Mouse (Mus musculus) MEL (cell line): Measurements from ENCODE around the gene Fgf11.

Source experiments
- CTCF ChIP-seq, 3 experiments: IDR thresholded peaks in 2 of 3; conservative IDR thresholded peaks in 1 of 3; 2 replicates each; pipeline ENCODE4 v1.5.1; 2011 to 2012; ENCODE audit warnings: low read length in 3 of 3, low read depth in 2 of 3, mild to moderate bottlenecking in 2 of 3, improper control_type of control experiment in 1 of 3, inconsistent platforms in 1 of 3, mixed read lengths in 1 of 3, moderate library complexity in 1 of 3; ENCODE audit not compliant: control insufficient read depth in 1 of 3, insufficient read depth in 1 of 3, poor library complexity in 1 of 3, severe bottlenecking in 1 of 3
- GABPA ChIP-seq: IDR thresholded peaks from 2 replicates; pipeline ENCODE4 v1.6.1; 2012; ENCODE audit warnings: low read depth, mild to moderate bottlenecking, inconsistent platforms, low read length, improper control_type of control experiment, moderate library complexity
- GATA1 ChIP-seq: IDR thresholded peaks from 2 replicates; pipeline ENCODE4 v1.6.1; 2011; ENCODE audit warnings: low read depth, low read length, improper control_type of control experiment
- JUND ChIP-seq: IDR thresholded peaks from 2 replicates; pipeline ENCODE4 v1.6.1; 2011; ENCODE audit warnings: low read depth, mild to moderate bottlenecking, improper control_type of control experiment, low read length
- POLR2A ChIP-seq, 2 experiments: IDR thresholded peaks; 2 replicates each; pipeline ENCODE4 v1.6.1; 2011 to 2012; ENCODE audit warnings: low read length in 2 of 2, mild to moderate bottlenecking in 2 of 2, control low read depth in 1 of 2, improper control_type of control experiment in 1 of 2, low read depth in 1 of 2, moderate library complexity in 1 of 2; ENCODE audit not compliant: control insufficient read depth in 1 of 2, insufficient read depth in 1 of 2, poor library complexity in 1 of 2
- RAD21 ChIP-seq: IDR thresholded peaks from 2 replicates; pipeline ENCODE4 v1.6.1; 2011; ENCODE audit warnings: mild to moderate bottlenecking, low read depth, low read length, improper control_type of control experiment
- SIN3A ChIP-seq: IDR thresholded peaks from 2 replicates; pipeline ENCODE4 v1.6.1; 2012; ENCODE audit warnings: low read length, improper control_type of control experiment, inconsistent platforms

DNA sequence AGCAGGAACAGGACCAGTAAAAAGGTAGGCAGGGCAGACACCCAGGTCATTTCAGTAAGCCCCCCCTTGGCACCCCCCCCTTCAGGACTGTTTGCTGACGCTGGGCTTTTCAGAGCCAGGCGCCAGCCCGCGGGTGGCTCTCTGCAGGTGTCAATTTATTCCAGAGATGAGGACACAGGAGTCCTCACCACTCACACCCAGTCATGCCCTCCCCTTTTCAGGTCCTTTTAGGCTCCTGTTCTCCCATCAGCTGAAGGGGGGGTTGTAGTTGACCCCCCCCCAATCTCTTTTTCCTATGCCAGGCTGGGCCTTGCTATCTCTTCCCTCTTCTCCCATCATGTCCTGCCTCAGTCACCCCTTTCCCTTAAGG, 34.3 kb upstream of the Fgf11 start:
- no peak for TF ChIP-seq RAD21
- no peak for TF ChIP-seq CTCF (IDR thresholded peaks at IDR 0.05 in 2 of 3, conservative IDR thresholded peaks at IDR 0.05 in 1 of 3; ENCODE audit: control insufficient read depth in 1 of 3, insufficient read depth in 1 of 3, low read depth in 2 of 3, low read length in 3 of 3, poor library complexity in 1 of 3, severe bottlenecking in 1 of 3)
- no peak for TF ChIP-seq JUND
- no peak for TF ChIP-seq GABPA
- TF ChIP-seq SIN3A: peak; percentile 18; the same call in 1 of the 2 replicates
- TF ChIP-seq POLR2A (IDR thresholded peaks at IDR 0.05; ENCODE audit: control insufficient read depth in 1 of 2, insufficient read depth in 1 of 2, low read depth in 1 of 2, low read length in 2 of 2, poor library complexity in 1 of 2): no peak
- no peak for TF ChIP-seq GATA1
